Mouse (Mus musculus) MEL (cell line): Measurements from ENCODE around the gene Snrnp40.

Source experiments
- EP300 ChIP-seq, 2 experiments: IDR thresholded peaks; 2 replicates each; pipeline ENCODE4 v1.6.1; 2011; ENCODE audit warnings: improper control_type of control experiment in 2 of 2, low read length in 2 of 2, low read depth in 1 of 2, mild to moderate bottlenecking in 1 of 2
- POLR2A ChIP-seq, 2 experiments: IDR thresholded peaks; 2 replicates each; pipeline ENCODE4 v1.6.1; 2011 to 2012; ENCODE audit warnings: low read length in 2 of 2, mild to moderate bottlenecking in 2 of 2, control low read depth in 1 of 2, improper control_type of control experiment in 1 of 2, low read depth in 1 of 2, moderate library complexity in 1 of 2; ENCODE audit not compliant: control insufficient read depth in 1 of 2, insufficient read depth in 1 of 2, poor library complexity in 1 of 2

GRCm38 (mm10) chr4:130359486-130360237 lies at the start of gene Snrnp40, which contains the start of gene Zcchc17:
- TF ChIP-seq POLR2A (IDR thresholded peaks at IDR 0.05; ENCODE audit: control insufficient read depth in 1 of 2, insufficient read depth in 1 of 2, low read depth in 1 of 2, low read length in 2 of 2, poor library complexity in 1 of 2) (peak; percentile 79 to 95), EP300 (IDR thresholded peaks at IDR 0.05; ENCODE audit: low read depth in 1 of 2, low read length in 2 of 2) (no peak)
